Mouse (Mus musculus) urinary bladder, postnatal 10 days (tissue): Measurements from ENCODE around the gene Inca1.

Source experiments
- DNase-seq: peaks from one replicate; pipeline ENCODE4 v3.0.0; 2022; ENCODE audit warnings: low spot score

Inca1 gene

DNA sequence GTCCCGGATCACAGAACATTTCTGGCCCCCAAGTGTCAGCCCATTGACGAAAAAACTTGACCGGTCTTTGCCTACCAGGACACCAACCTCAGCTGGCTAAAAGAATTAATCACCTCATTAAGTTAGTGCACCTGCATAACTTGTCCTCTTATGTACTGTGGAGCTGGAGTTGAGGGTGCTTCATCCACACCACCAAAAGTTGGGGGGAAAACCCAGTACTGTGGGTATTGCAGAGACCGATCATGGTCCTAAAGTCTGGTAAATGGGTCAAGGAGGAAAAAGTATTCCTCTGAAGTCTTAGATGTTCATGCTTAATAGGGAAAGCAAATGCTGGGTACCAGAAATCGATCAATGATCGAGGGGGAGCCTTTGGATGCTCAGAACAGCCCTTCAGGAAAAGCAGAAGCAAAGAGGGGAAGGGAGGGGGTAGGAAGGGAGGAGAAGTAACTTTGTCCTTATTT, 47.0 kb downstream of the Inca1 start:
- no peak for DNase-seq

DNA sequence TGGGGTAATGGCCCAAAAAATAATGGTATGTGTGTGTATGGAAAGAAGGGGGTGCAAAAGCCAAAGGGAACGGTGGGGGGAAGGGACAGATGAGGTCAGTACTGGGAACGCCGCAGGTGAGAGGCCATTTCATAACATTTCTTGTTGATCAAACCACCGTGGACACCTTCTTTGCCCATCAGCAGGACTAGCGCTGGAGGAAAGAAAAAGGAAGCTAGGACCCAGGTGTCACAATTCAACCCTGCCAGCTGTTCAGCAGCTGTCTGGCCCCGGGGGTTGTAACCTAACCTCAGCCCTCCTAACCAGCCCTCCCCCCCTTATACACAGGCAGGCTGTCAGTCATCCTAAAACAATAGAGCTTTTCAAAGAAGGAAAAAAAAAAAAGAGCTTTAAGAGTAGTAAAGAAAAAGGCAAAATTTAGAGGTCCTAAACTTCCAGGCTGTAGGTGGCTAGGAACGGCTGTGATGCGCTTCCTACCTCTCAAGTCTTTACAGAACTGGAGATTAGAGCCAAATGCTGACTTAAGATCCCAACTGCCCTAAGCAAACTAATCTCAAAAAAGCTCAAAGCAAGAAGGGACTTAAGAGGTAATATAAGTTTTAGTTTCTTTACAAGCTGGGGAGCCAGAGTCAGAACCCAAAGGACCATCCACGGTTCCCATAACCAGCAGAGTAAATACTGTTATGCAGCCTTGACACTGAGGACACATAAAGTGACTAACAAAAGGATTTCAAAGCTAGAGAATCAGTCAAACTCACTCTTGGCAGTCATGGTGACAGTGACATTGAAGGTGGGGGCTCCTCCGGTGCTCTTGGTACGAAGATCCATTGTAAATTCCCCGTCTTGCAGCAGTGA, 47.7 kb downstream of the Inca1 start:
- no peak for DNase-seq

- no peak for DNase-seq
Measured at GRCm38 (mm10) chr11:70651391-70651790, 48.6 kb downstream of the Inca1 start.

DNA sequence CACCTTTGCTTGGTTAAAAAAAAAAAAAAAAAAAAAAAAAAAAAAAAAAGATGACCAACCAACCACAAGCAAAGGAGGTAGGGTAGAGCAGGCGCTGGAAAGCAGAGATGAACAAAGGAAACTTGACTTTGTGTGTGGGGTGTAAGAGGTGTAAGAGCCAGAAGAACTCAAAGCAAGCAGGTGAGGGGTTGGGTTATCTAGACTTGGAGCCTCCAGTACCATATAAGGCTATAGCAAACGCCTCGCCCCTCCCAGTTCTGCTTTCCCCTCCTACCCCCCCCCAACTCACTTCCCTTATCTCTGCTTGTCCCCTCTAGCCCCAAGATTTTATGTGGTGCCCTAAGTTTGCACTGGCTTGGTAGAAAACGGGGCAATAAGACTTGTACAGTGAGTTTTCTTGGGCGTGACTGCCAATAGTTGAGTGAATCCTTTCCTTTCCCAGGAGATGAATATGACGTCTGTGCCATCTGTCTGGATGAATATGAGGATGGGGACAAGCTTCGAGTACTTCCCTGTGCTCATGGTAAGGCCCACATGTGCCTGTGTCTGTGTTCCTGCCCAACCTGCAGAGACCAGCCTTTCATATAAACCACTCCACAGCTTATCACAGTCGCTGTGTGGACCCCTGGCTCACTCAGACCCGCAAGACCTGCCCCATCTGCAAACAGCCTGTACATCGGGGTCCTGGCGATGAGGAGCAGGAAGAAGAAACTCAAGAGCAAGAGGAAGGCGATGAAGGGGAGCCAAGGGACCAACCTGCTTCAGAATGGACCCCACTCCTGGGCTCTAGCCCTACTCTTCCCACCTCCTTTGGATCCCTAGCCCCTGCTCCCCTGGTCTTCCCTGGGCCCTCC, 49.4 kb downstream of the Inca1 start:
- no peak for DNase-seq

DNA sequence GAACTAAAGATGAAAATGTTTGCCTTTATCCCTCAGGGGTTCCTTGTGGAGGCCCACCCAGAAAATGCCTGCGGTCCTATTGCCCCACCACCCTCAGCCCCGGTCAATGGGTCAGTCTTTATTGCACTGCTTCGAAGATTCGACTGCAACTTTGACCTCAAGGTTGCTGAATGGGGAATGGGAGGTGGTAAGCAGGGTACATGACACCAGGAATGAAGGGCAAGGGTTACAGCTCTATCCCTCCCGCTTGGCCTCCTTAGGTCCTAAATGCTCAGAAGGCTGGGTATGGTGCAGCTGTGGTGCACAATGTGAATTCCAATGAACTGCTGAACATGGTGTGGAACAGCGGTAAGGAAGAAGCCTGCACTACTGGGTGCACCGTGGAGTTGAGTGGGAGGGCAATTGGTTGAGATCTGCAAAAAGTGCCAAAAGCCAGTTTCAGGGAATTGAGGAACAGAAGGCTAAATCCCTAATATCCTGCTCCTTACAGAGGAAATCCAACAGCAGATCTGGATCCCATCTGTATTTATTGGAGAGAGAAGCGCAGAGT, 50.7 kb downstream of the Inca1 start:
- no peak for DNase-seq

- DNase-seq: no peak
Measured at GRCm38 (mm10) chr11:70648512-70648911, 51.4 kb downstream of the Inca1 start.

DNA sequence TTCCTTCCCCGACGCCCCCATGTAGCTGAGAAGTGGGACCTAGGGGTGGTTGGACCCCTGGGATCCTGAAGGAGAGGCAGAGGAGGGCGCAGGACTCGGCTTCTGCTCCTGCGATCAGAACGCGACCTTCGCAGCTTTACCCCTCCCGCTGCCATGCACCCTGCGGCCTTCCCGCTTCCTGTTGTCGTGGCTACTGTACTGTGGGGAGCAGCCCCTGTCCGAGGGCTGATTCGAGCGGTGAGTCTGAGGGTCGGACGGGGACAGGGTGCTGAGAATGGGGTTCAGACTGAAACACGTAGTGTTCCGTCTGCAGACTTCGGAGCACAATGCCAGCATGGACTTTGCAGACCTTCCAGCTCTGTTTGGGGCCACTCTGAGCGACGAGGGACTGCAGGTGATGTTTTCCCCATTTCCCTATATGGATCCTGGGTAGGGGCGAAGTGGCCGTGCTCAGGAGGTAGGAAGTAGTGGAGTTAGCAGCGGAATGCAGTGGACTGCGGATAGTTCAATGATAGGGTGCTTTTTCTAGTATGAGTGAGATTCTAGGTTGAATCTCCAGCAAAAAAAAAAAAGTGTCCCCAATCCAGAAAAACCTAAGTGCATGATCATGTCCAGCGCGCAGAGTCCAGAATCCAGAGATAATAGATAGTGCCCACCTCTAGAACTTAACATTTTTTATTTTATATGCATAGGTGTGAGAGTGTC, 52.1 kb downstream of the Inca1 start:
- DNase-seq: no peak

- peak; percentile 85 for DNase-seq
Measured at GRCm38 (mm10) chr11:70646691-70647650, 53.0 kb downstream of the Inca1 start, which contains the start of the genes Rnf167 and Slc25a11. TSS of gene Rnf167 (plus strand) at chr11:70647235. TSS of gene Slc25a11 (minus strand) at chr11:70647479.

- no peak for DNase-seq
Measured at GRCm38 (mm10) chr11:70646259-70646555, 53.7 kb downstream of the Inca1 start.

DNA sequence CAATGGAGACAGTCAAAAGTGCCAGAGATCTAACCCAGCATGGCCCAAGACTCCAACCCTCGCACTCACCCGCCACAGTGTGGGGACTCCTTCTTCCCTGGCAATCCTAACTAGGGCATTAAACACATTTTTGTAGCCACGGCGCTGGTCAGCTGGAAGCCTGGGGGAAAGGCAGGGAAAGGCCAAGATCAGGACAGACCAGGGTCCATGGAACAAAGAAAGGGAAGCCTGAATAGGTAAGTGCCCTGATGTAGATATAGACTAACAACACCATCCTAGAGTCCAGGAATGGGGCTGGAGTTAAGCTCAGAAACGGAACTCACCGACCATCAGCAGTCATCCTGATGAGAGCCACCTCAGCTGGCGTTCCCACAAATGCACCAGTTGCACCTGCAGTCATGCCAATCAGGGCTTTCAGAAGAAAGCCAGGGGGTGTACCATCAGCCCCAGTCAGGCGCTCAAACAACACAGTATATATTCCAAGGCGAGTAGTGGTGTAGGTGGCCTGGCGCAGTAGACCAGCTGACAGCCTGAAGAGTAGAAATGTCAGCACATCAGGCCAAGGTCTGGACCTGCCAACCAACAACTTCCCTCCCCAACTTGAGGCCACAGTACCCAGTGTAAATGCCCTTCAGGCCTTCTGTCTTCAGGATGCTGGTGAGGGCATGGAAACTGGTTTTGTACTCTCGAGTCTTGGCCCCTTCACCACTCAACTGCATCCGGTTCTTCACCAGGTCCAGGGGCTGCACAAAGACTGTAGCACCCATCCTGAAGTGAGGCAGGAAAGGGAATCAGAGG, 54.3 kb downstream of the Inca1 start:
- no peak for DNase-seq

- no peak for DNase-seq
Measured at GRCm38 (mm10) chr11:70644564-70645103, 55.3 kb downstream of the Inca1 start.

DNA sequence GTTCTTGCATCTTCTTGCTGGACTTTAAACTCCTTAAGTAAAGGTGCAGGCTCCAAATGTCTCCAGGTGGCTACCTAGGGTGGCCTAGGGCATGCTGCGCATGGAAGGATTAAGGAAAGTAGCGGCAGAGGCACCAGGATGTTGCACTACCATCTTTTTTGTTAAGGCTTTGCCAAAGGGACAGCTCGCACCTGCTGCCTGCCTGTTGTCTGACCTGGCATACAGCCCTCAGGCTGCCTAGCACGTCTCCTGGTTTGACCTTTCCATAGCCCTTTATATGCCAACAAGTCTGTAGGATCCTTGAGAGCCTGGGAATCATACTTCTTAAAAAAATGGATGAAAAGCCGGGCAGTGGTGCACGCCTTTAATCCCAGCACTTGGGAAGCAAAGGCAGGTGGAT, 56.9 kb downstream of the Inca1 start:
- no peak for DNase-seq

- DNase-seq: no peak
Measured at GRCm38 (mm10) chr11:70641241-70641640, 58.7 kb downstream of the Inca1 start.

- DNase-seq: no peak
Measured at GRCm38 (mm10) chr11:70639976-70640375, 60.0 kb downstream of the Inca1 start.

DNA sequence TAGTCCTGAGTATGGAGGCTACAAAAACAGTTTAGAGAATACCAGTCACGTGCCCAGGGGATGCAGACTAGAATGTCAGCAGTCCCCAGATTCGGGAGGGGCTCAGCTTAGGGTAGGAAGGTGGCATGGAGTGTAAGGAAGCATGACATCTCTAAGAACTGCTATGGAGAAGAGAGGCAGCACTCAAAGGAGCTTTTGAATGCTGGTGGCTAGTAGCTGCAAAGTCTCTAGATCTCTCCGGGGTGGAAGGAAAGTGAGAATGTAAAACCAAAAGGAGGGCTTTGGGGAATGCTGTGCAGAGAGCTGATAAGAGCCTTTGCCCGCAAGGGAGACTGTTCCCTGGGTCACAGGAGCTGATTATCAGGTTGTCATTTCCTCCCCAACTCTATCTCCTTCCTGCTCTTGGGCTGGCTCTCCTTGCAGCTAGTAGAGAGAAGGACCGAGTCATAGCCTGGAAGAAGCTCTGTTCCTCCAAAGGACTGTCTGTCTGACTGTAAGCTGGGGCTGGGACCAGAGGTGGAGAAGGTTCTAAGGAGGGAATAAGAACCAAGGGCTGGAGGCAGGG, 61.2 kb downstream of the Inca1 start, which contains the start of gene Gp1ba:
Gp1ba (plus strand) TSS at position 409 of the 565 bp plus-strand sequence.
- DNase-seq: no peak
